Mouse (Mus musculus) NIH3T3 (cell line): ENCODE measurements around the gene Clrn1.
"Not testable (repeated sequence)": the region's sequence is repeated elsewhere in the genome, so short reads cannot be mapped to it uniquely, and the experiment has no call there.

ENCODE experiments used
- DNase-seq: peaks from one replicate; pipeline ENCODE4 v3.0.0-alpha.2; 2012; ENCODE audit warnings: low read depth

The Clrn1 gene

GRCm38 (mm10) chr3:58884801-58885573 lies at the start of gene Clrn1:
Clrn1 (minus strand) TSS chr3:58885340.
- DNase-seq, result no peak

- DNase-seq, result no peak
Observed at GRCm38 (mm10) chr3:58924027-58924426, 38.9 kb upstream of the Clrn1 start.

- no peak for DNase-seq
Observed at GRCm38 (mm10) chr3:58923140-58923539, 38.0 kb upstream of the Clrn1 start.

- DNase-seq, result no peak
Observed at GRCm38 (mm10) chr3:58922636-58923035, 37.5 kb upstream of the Clrn1 start.

- DNase-seq, result no peak
Observed at GRCm38 (mm10) chr3:58921316-58921715, 36.2 kb upstream of the Clrn1 start.

- DNase-seq, result no peak
Observed at GRCm38 (mm10) chr3:58904656-58905055, 19.5 kb upstream of the Clrn1 start.

- DNase-seq, result no peak
Observed at GRCm38 (mm10) chr3:58902051-58902758, 17.1 kb upstream of the Clrn1 start.

GRCm38 (mm10) chr3:58895131-58895530 lies 10.0 kb upstream of the Clrn1 start:
- DNase-seq, result no peak

GRCm38 (mm10) chr3:58894529-58894928 lies 9.4 kb upstream of the Clrn1 start:
- no peak for DNase-seq

GRCm38 (mm10) chr3:58889670-58890069 lies 4.5 kb upstream of the Clrn1 start:
- no peak for DNase-seq

GRCm38 (mm10) chr3:58888131-58888715 lies 3.1 kb upstream of the Clrn1 start:
- no peak for DNase-seq

- no peak for DNase-seq
Observed at GRCm38 (mm10) chr3:58887719-58888118, 2.6 kb upstream of the Clrn1 start.

GRCm38 (mm10) chr3:58883511-58883907 lies 1.6 kb downstream of the Clrn1 start:
- no peak for DNase-seq

GRCm38 (mm10) chr3:58882878-58883510 lies 2.1 kb downstream of the Clrn1 start:
- DNase-seq, result peak; percentile 48

GRCm38 (mm10) chr3:58881016-58881415 lies 4.1 kb downstream of the Clrn1 start:
- DNase-seq, result no peak

- DNase-seq, result no peak
Observed at GRCm38 (mm10) chr3:58880181-58880580, 5.0 kb downstream of the Clrn1 start.

GRCm38 (mm10) chr3:58871882-58872281 lies 13.3 kb downstream of the Clrn1 start:
- DNase-seq, result not testable (repeated sequence)

- DNase-seq, result peak; percentile 6
Observed at GRCm38 (mm10) chr3:58865690-58866089, 19.4 kb downstream of the Clrn1 start.

GRCm38 (mm10) chr3:58862976-58863375 lies 22.2 kb downstream of the Clrn1 start:
- no peak for DNase-seq

- DNase-seq, result peak; percentile 47
Observed at GRCm38 (mm10) chr3:58843415-58843814, 41.7 kb downstream of the Clrn1 start.

- DNase-seq, result no peak
Observed at GRCm38 (mm10) chr3:58833442-58834160, 51.5 kb downstream of the Clrn1 start.

- peak; percentile 39 for DNase-seq
Observed at GRCm38 (mm10) chr3:58832888-58833287, 52.3 kb downstream of the Clrn1 start.
